Mouse (Mus musculus) heart, embryonic 15.5 days (tissue): ENCODE measurements around the gene Naa35. TPM values are rescaled to one million over a fixed set of nuclear protein-coding genes. Genes with fewer than 3 reads are reported as not detected.
A peak's percentile ranks its signal among the peaks of the same experiment; 100 is the strongest.

ENCODE experiments used
- ATAC-seq: fragments of 200-750 bp; cut with Nextera tagmentation; replicated peaks from 2 replicates; pipeline ENCODE4 v1.8.0; 2017; ENCODE audit warnings: low read depth, moderate TSS enrichment; ENCODE audit not compliant: insufficient number of reproducible peaks, insufficient read depth, low FRiP score
- H3K27ac ChIP-seq: fragments of 300-500 bp; sonication (generic); 2 replicates; pipeline ENCODE4 v1.5.1; 2015; ENCODE audit warnings: mild to moderate bottlenecking, inconsistent platforms
- H3K27me3 ChIP-seq: fragments of 300-500 bp; sonication (generic); 2 replicates; pipeline ENCODE4 v1.6.1; 2015; ENCODE audit warnings: inconsistent platforms
- H3K36me3 ChIP-seq: fragments of 300-500 bp; sonication (generic); 2 replicates; pipeline ENCODE4 v1.6.1; 2015; ENCODE audit warnings: mild to moderate bottlenecking, inconsistent platforms
- H3K4me1 ChIP-seq: fragments of 300-500 bp; sonication (generic); replicated peaks from 2 replicates; pipeline ENCODE4 v1.6.1; 2015; ENCODE audit warnings: inconsistent platforms
- H3K4me2 ChIP-seq: fragments of 300-500 bp; sonication (generic); 2 replicates; pipeline ENCODE4 v1.6.1; 2015; ENCODE audit warnings: inconsistent platforms, mild to moderate bottlenecking, moderate library complexity
- H3K4me3 ChIP-seq: fragments of 300-500 bp; sonication (generic); 2 replicates; pipeline ENCODE4 v1.5.1; 2015; ENCODE audit warnings: mild to moderate bottlenecking, inconsistent platforms
- H3K9ac ChIP-seq: fragments of 300-500 bp; sonication (generic); 2 replicates; pipeline ENCODE4 v1.6.1; 2015; ENCODE audit warnings: mild to moderate bottlenecking, inconsistent platforms
- H3K9me3 ChIP-seq: fragments of 300-500 bp; sonication (generic); replicated peaks from 2 replicates; pipeline ENCODE4 v1.6.1; 2016; ENCODE audit warnings: inconsistent platforms
- WGBS: fragments of 180-500 bp; shearing (Covaris S2); methylation state at CpG from one replicate; pipeline ENCODE4 v1.1.7; 2015; ENCODE audit warnings: mixed read lengths; 5-methylcytosine and 5-hydroxymethylcytosine counted together
- polyA plus RNA-seq: library from polyadenylated mRNA; unstranded; fragments of >200 nt; fragmentation: Nextera tagmentation; extraction: Ambion mirVana; gene quantifications from 2 replicates; pipeline ENCODE4 v1.2.1, GENCODE M21; 2015

Naa35 gene
- polyA plus RNA-seq, 1 experiment from 2014 or later, result 85.3 TPM

GRCm38 (mm10) chr13:59639368-59640177 lies 54.5 kb downstream of the Naa35 start:
- H3K27ac ChIP-seq, result no peak overlapping the region
- peaks cover 36% of the 10 kb centered on the region for H3K36me3 ChIP-seq
- no peak overlapping the region for H3K9ac ChIP-seq
- 0 out of 2 replicates have a peak, but pooled peaks have one; percentile 50 for ATAC-seq
- peaks cover 15% of the 10 kb centered on the region for H3K4me1 ChIP-seq
- no peaks in the 10 kb centered on the region for H3K9me3 ChIP-seq
- no peak overlapping the region for H3K4me2 ChIP-seq
- 66% methylated on average over 16 of the region's 16 CpGs for WGBS
- no peak overlapping the region for H3K4me3 ChIP-seq
- no peaks in the 10 kb centered on the region for H3K27me3 ChIP-seq

DNA sequence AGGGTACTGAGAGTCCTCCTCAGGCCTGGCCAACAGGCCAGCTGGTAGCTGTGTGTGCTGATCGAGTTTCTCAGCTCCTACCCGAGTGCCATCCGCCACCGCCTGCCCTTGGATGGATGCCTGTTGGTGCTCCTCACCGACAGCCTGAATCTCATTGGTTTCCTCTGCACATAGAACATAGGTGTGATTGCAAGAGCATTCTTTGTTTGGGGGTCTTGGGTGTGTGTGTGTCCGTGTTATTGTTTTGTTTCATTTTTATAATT lies 55.0 kb downstream of the Naa35 start:
- H3K4me2 ChIP-seq, result no peak overlapping the region
- WGBS, result 75% methylated on average over 6 of the region's 6 CpGs
- no peaks in the 10 kb centered on the region for H3K27me3 ChIP-seq
- no peaks in the 10 kb centered on the region for H3K9me3 ChIP-seq
- H3K27ac ChIP-seq, result no peak overlapping the region
- H3K4me3 ChIP-seq, result no peak overlapping the region
- H3K4me1 ChIP-seq, result peaks cover 15% of the 10 kb centered on the region
- H3K36me3 ChIP-seq, result peaks cover 31% of the 10 kb centered on the region
- H3K9ac ChIP-seq, result no peak overlapping the region
- no peak for ATAC-seq

DNA sequence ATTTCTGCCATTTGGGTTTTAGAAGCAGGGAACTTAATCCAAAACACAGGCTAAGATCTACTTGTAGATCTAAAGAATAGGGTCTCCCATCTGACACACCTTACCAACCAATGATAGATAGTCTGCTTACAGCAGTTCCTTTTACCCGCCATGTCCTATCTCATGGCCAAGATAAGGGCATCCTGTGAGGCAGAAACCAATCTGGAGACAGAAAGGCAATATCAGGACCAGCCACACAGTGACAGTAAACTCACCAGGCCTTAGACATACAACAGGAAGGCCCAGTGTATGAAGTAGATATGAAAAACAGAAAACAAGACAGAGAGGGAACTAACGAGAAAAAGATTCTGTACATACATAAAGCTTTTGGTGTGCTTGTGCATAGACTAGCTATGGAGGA lies 57.8 kb downstream of the Naa35 start:
- no peak overlapping the region for H3K4me3 ChIP-seq
- no peak overlapping the region for H3K4me2 ChIP-seq
- peaks cover 30% of the 10 kb centered on the region for H3K4me1 ChIP-seq
- H3K27ac ChIP-seq, result no peak overlapping the region
- H3K36me3 ChIP-seq, result 0 out of 2 replicates have a peak, but pooled peaks cover 5% of the 10 kb centered on the region
- no peaks in the 10 kb centered on the region for H3K27me3 ChIP-seq
- 64% methylated on average over 2 of the region's 2 CpGs for WGBS
- H3K9ac ChIP-seq, result no peak overlapping the region
- no peak for ATAC-seq
- H3K9me3 ChIP-seq, result no peaks in the 10 kb centered on the region

DNA sequence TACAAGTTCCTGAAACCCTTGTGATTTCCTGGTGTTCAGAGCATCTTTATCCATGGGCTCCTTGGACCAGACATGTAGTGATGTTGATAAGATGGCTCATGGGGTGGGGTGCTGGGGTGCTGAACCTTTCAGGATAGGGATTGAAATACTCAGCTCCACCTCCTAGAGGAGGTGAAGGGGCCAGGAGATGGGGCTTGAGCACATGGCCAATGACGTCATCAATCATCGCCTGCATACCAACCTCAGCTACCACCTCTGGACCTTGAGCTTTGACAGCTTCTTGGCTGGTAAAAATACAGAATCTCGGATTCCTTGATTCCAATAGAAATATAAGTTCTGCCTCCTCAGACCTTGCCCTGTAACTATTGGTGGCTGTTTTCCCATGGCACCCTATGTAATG lies 60.4 kb downstream of the Naa35 start:
- H3K4me2 ChIP-seq, result no peak overlapping the region
- H3K4me1 ChIP-seq, result peaks cover 17% of the 10 kb centered on the region
- H3K9ac ChIP-seq, result no peak overlapping the region
- 64% methylated on average over 3 of the region's 3 CpGs for WGBS
- no peaks in the 10 kb centered on the region for H3K9me3 ChIP-seq
- no peak overlapping the region for H3K27ac ChIP-seq
- H3K36me3 ChIP-seq, result peaks cover 6% of the 10 kb centered on the region; the same call in 1 of the 2 replicates
- no peaks in the 10 kb centered on the region for H3K27me3 ChIP-seq
- ATAC-seq, result 0 out of 2 replicates have a peak, but pooled peaks have one; percentile 36
- H3K4me3 ChIP-seq, result no peak overlapping the region

DNA sequence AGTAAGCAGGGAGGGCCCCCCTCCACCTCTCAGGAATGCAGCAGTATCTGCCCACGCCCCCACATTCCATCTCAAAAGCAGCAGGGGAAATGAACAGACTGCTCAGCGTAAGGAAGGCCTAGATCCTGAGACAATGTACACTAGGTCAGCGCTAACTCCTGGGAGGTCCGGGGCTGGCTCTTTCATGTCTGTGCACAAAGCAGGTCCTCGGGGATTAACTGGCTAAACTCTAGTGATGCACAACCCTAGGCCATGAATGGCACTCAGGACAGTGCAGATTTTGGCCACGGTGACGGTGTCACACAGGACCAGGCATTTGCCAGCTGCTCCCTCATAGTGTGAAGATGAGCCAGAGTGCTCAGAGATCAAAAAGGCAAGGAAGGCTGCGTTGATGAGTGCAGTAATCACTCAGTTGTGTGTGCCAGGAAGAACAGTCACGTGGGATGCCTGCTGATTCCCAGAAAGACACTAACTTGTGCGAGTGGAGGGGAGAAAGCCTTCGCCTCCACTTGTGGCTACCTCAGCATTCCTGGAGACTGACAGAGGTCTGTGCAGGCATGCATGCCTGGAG lies 61.7 kb downstream of the Naa35 start:
- Histone ChIP-seq H3K36me3 (peaks cover 6% of the 10 kb centered on the region; the same call in 1 of the 2 replicates), H3K27me3 (no peaks in the 10 kb centered on the region), H3K9ac (no peak overlapping the region), H3K4me2 (no peak overlapping the region), H3K4me1 (peaks cover 14% of the 10 kb centered on the region), H3K4me3 (no peak overlapping the region), H3K9me3 (no peaks in the 10 kb centered on the region), H3K27ac (no peak overlapping the region)
- 0 out of 2 replicates have a peak, but pooled peaks have one; percentile 27 for ATAC-seq
- 52% methylated on average over 11 of the region's 11 CpGs for WGBS

- Histone ChIP-seq H3K4me3 (no peak overlapping the region), H3K4me1 (peaks cover 16% of the 10 kb centered on the region), H3K36me3 (peaks cover 6% of the 10 kb centered on the region; the same call in 1 of the 2 replicates), H3K9ac (no peak overlapping the region), H3K27ac (no peak overlapping the region), H3K9me3 (no peaks in the 10 kb centered on the region), H3K4me2 (no peak overlapping the region), H3K27me3 (no peaks in the 10 kb centered on the region)
- ATAC-seq, result no peak
- 69% methylated on average over 6 of the region's 6 CpGs for WGBS
Observed at GRCm38 (mm10) chr13:59647484-59647883, 62.4 kb downstream of the Naa35 start.

DNA sequence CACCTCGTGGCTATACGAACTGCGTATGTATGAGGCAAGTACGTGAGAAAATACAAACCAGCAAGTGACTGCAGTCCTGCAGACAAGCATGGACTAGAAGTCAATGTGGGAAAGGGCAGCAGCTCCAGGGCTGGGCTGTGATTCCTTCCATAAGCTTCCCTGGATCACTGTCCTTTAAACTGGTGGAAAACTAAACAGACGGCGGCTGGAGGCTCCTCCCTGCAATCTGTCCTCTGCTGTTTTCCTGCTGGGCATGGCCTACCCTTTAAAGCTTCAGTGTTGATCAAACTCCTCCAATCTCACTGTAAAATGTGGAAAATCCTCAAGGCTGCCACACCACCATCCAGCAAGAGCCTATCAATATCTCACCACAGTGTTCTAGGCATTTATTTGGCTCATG lies 63.5 kb downstream of the Naa35 start:
- Histone ChIP-seq H3K4me2 (no peak overlapping the region), H3K9ac (no peak overlapping the region), H3K4me1 (peaks cover 27% of the 10 kb centered on the region), H3K36me3 (peaks cover 6% of the 10 kb centered on the region; the same call in 1 of the 2 replicates), H3K27me3 (no peaks in the 10 kb centered on the region), H3K27ac (no peak overlapping the region), H3K9me3 (no peaks in the 10 kb centered on the region), H3K4me3 (no peak overlapping the region)
- no peak for ATAC-seq
- 87% methylated on average over 6 of the region's 6 CpGs for WGBS

DNA sequence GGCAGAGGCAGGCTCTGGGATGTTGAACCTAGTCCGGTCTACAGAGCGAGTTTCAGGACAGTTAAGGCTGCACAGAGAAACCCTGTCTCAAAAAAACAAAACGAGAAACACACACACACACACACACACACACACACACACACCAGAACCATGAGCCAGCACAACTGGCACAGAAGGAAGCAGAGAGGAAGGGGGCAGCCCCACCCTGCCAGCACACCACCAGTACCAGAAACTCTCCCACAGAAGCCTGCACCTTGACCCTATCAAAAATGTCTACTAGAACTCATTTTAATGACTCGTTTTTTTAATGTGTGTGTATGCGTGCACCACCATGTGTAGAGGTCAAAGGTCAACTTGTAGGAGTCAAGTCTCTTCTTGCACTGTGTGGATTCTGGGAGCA lies 64.7 kb downstream of the Naa35 start:
- no peak for ATAC-seq
- peaks cover 6% of the 10 kb centered on the region; the same call in 1 of the 2 replicates for H3K36me3 ChIP-seq
- 82% methylated on average over 5 of the region's 5 CpGs for WGBS
- no peaks in the 10 kb centered on the region for H3K27me3 ChIP-seq
- no peaks in the 10 kb centered on the region for H3K9me3 ChIP-seq
- H3K27ac ChIP-seq, result no peak overlapping the region
- no peak overlapping the region for H3K4me3 ChIP-seq
- no peak overlapping the region for H3K9ac ChIP-seq
- peaks cover 27% of the 10 kb centered on the region for H3K4me1 ChIP-seq
- H3K4me2 ChIP-seq, result no peak overlapping the region

GRCm38 (mm10) chr13:59652651-59653050 lies 67.6 kb downstream of the Naa35 start:
- ATAC-seq, result no peak
- 43% methylated on average over 5 of the region's 5 CpGs for WGBS
- Histone ChIP-seq H3K9ac (no peak overlapping the region), H3K9me3 (no peaks in the 10 kb centered on the region), H3K36me3 (peaks cover 6% of the 10 kb centered on the region; the same call in 1 of the 2 replicates), H3K27me3 (no peaks in the 10 kb centered on the region), H3K4me1 (peaks cover 12% of the 10 kb centered on the region), H3K4me3 (no peak overlapping the region), H3K27ac (no peak overlapping the region), H3K4me2 (no peak overlapping the region)

GRCm38 (mm10) chr13:59653136-59653535 lies 68.1 kb downstream of the Naa35 start:
- no peak overlapping the region for H3K27ac ChIP-seq
- no peak overlapping the region for H3K4me2 ChIP-seq
- 70% methylated on average over 3 of the region's 3 CpGs for WGBS
- H3K9ac ChIP-seq, result no peak overlapping the region
- H3K4me1 ChIP-seq, result peaks cover 12% of the 10 kb centered on the region
- H3K9me3 ChIP-seq, result no peaks in the 10 kb centered on the region
- H3K36me3 ChIP-seq, result peaks cover 6% of the 10 kb centered on the region; the same call in 1 of the 2 replicates
- H3K4me3 ChIP-seq, result no peak overlapping the region
- no peaks in the 10 kb centered on the region for H3K27me3 ChIP-seq
- no peak for ATAC-seq

- WGBS, result 85% methylated on average over 5 of the region's 5 CpGs
- H3K4me3 ChIP-seq, result no peak overlapping the region
- no peak for ATAC-seq
- H3K9me3 ChIP-seq, result no peaks in the 10 kb centered on the region
- H3K9ac ChIP-seq, result no peak overlapping the region
- no peaks in the 10 kb centered on the region for H3K36me3 ChIP-seq
- H3K4me2 ChIP-seq, result no peak overlapping the region
- no peaks in the 10 kb centered on the region for H3K27me3 ChIP-seq
- peaks cover 12% of the 10 kb centered on the region for H3K4me1 ChIP-seq
- no peak overlapping the region for H3K27ac ChIP-seq
Observed at GRCm38 (mm10) chr13:59654465-59654864, 69.4 kb downstream of the Naa35 start.
